Mouse (Mus musculus) spleen, adult 2 months (tissue): ENCODE data around the gene Zfp513.

Experiments
- CTCF ChIP-seq: fragments of 200-500 bp; IDR thresholded peaks from 2 replicates; pipeline ENCODE4 v1.5.1; 2011; ENCODE audit warnings: mild to moderate bottlenecking, inconsistent platforms; ENCODE audit not compliant: insufficient read depth, insufficient read length, insufficient replicate concordance; ENCODE audit errors: extremely low read depth
- POLR2A ChIP-seq: fragments of 200-500 bp; IDR thresholded peaks from 2 replicates; pipeline ENCODE4 v1.6.1; 2011; ENCODE audit warnings: low read depth, low read length, inconsistent platforms

DNA sequence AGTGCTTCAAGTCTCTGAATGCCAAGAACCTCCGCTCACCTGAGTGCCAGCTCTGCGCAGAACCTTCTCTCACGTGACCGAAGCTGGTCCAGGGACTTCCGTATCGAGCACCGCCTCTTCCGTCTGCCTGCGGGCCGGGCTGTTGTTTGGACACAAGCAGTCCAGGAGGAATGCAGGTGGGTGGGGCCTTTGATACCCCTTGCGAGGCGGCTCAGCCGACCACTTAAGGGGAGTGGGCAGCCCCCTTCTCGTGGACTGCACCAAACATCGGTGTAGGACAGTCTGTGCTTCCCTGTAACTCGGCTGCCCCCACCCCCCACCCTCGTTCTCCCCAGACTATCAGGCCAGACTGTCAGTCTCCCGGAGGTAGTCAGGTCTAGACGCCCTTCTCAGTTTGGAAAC is 48.0 kb downstream of the Zfp513 start, which contains the start of gene Mpv17:
- TF ChIP-seq CTCF (no peak), POLR2A (peak; percentile 57)
